Mouse (Mus musculus) liver, postnatal 0 days (tissue): Measurements from ENCODE around the gene Smim27. TPM values are rescaled to one million over a fixed set of nuclear protein-coding genes. Genes with fewer than 3 reads are reported as not detected.

ENCODE experiments used
- ATAC-seq: fragments of 200-750 bp; cut with Nextera tagmentation; 2 replicates; pipeline ENCODE4 v1.8.0; 2017; ENCODE audit warnings: mild to moderate bottlenecking, moderate library complexity
- DNase-seq: peaks from one replicate; pipeline ENCODE4 v3.0.0-alpha.2; 2016
- H3K27ac ChIP-seq: fragments of 300-500 bp; sonication (generic); 2 replicates; pipeline ENCODE4 v1.5.1; 2014; ENCODE audit warnings: antibody characterized with exemption, moderate library complexity, mild to moderate bottlenecking, low read depth
- H3K27me3 ChIP-seq: fragments of 300-500 bp; sonication (generic); 2 replicates; pipeline ENCODE4 v1.6.1; 2014; ENCODE audit warnings: low read length, control low read depth, mixed read lengths; ENCODE audit not compliant: insufficient read depth
- H3K36me3 ChIP-seq: fragments of 300-500 bp; sonication (generic); replicated peaks from 2 replicates; pipeline ENCODE4 v1.6.1; 2014; ENCODE audit warnings: mild to moderate bottlenecking, control low read depth, low read length, moderate library complexity, mixed read lengths; ENCODE audit not compliant: insufficient read depth
- H3K4me1 ChIP-seq: fragments of 300-500 bp; sonication (generic); 2 replicates; pipeline ENCODE4 v1.6.1; 2014; ENCODE audit warnings: antibody characterized with exemption, mild to moderate bottlenecking, control low read depth; ENCODE audit not compliant: insufficient read depth
- H3K4me2 ChIP-seq: fragments of 300-500 bp; sonication (generic); 2 replicates; pipeline ENCODE4 v1.6.1; 2014; ENCODE audit warnings: low read depth, mild to moderate bottlenecking, low read length, moderate library complexity, mixed read lengths
- H3K4me3 ChIP-seq: fragments of 300-500 bp; sonication (generic); 2 replicates; pipeline ENCODE4 v1.5.1; 2014; ENCODE audit warnings: low read depth, low read length
- H3K9ac ChIP-seq: fragments of 300-500 bp; sonication (generic); replicated peaks from 2 replicates; pipeline ENCODE4 v1.6.1; 2014; ENCODE audit warnings: mild to moderate bottlenecking, moderate library complexity
- H3K9me3 ChIP-seq: fragments of 300-500 bp; sonication (generic); 2 replicates; pipeline ENCODE4 v1.6.1; 2016; ENCODE audit warnings: mild to moderate bottlenecking, control low read depth, low read length, mixed read lengths
- CTCF ChIP-seq: sonication (generic); IDR thresholded peaks from 2 replicates; pipeline ENCODE4 v1.5.1; 2016; ENCODE audit warnings: antibody characterized with exemption, low read depth
- EP300 ChIP-seq: IDR thresholded peaks from 2 replicates; pipeline ENCODE4 v1.6.1; 2016; ENCODE audit warnings: antibody characterized with exemption, low read depth, mild to moderate bottlenecking
- WGBS: fragments of 180-500 bp; shearing (Covaris S2); extraction: QIAGEN DNeasy Blood & Tissue Kit; methylation state at CpG from one replicate; pipeline ENCODE4 v1.1.7; 2014; ENCODE audit not compliant: insufficient replicate concordance; 5-methylcytosine and 5-hydroxymethylcytosine counted together
- polyA plus RNA-seq: library from polyadenylated mRNA; unstranded; fragments of >200 nt; fragmentation: Nextera tagmentation; extraction: Ambion mirVana; gene quantifications from 2 replicates; pipeline ENCODE4 v1.2.1, GENCODE M21; 2015

The Smim27 gene
- polyA plus RNA-seq, 1 experiment from 2014 or later, result 35.8 TPM

GRCm38 (mm10) chr4:40239409-40240271, 29.7 kb upstream of the Smim27 start, which contains the start of gene Ddx58:
Gene Ddx58 (minus strand): TSS chr4:40239828.
- H3K4me2 ChIP-seq, result peak within 1 kb of the TSS; percentile 90
- H3K4me3 ChIP-seq, result peak within 1 kb of the TSS; percentile 74
- TF ChIP-seq EP300, result no peak
- no peak for TF ChIP-seq CTCF
- WGBS, result 2% methylated on average over 35 of the region's 35 CpGs
- H3K9ac ChIP-seq, result peak within 1 kb of the TSS; percentile 73
- H3K27ac ChIP-seq, result peak within 1 kb of the TSS; percentile 87
- DNase-seq (peak; percentile 80), ATAC-seq (peak; percentile 79)
- H3K36me3 ChIP-seq, result peaks cover 5% of the 10 kb centered on the region
- no peaks in the 10 kb centered on the region for H3K27me3 ChIP-seq
- H3K9me3 ChIP-seq, result no peaks in the 10 kb centered on the region
- H3K4me1 ChIP-seq, result peaks cover 9% of the 10 kb centered on the region

- Histone ChIP-seq H3K27ac (peak overlapping the region; percentile 87), H3K36me3 (no peaks in the 10 kb centered on the region), H3K4me1 (peaks cover 9% of the 10 kb centered on the region), H3K4me2 (peak overlapping the region; percentile 90), H3K4me3 (peak overlapping the region; percentile 74), H3K27me3 (no peaks in the 10 kb centered on the region), H3K9ac (peak overlapping the region; percentile 73), H3K9me3 (no peaks in the 10 kb centered on the region)
- DNase-seq (no peak), ATAC-seq (peak; percentile 20)
- TF ChIP-seq CTCF (no peak), EP300 (no peak)
- 43% methylated on average over 5 of the region's 5 CpGs for WGBS
Measured at GRCm38 (mm10) chr4:40240272-40240744, 29.1 kb upstream of the Smim27 start.

GRCm38 (mm10) chr4:40241928-40242327, 27.5 kb upstream of the Smim27 start:
- DNase-seq, result no peak
- H3K27me3 ChIP-seq, result no peaks in the 10 kb centered on the region
- peaks cover 7% of the 10 kb centered on the region for H3K4me1 ChIP-seq
- H3K9ac ChIP-seq, result no peak overlapping the region
- no peaks in the 10 kb centered on the region for H3K9me3 ChIP-seq
- no peak overlapping the region for H3K27ac ChIP-seq
- H3K36me3 ChIP-seq, result no peaks in the 10 kb centered on the region
- H3K4me3 ChIP-seq, result no peak overlapping the region
- ATAC-seq, result no peak
- H3K4me2 ChIP-seq, result no peak overlapping the region
- no peak for TF ChIP-seq CTCF
- TF ChIP-seq EP300, result no peak
- WGBS, result 51% methylated on average over 6 of the region's 6 CpGs

GRCm38 (mm10) chr4:40243006-40243405, 26.4 kb upstream of the Smim27 start:
- no peak for DNase-seq
- TF ChIP-seq EP300, result no peak
- TF ChIP-seq CTCF, result no peak

DNA sequence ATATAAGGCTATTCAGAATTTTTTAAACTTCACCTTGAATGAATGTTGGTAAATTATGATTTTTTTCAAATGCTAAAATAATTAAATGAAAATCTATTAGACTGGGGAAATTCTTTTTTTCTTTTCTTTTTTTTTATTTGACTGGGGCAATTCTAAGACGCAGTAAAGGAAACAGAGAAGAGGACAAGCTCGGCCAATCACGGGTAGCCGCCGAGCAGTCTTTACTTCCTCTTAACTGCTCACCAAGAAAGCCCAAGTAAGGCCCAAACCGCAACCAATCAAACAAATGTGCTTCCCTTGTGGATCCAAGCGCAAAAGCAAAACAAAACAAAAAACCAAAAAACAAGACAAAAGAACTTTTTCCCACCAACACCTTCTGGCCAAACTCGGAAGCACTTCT, 25.3 kb upstream of the Smim27 start:
- no peaks in the 10 kb centered on the region for H3K4me1 ChIP-seq
- no peaks in the 10 kb centered on the region for H3K9me3 ChIP-seq
- no peaks in the 10 kb centered on the region for H3K27me3 ChIP-seq
- H3K27ac ChIP-seq, result no peak overlapping the region
- H3K4me3 ChIP-seq, result no peak overlapping the region
- no peak overlapping the region for H3K9ac ChIP-seq
- 29% methylated on average over 8 of the region's 8 CpGs for WGBS
- H3K36me3 ChIP-seq, result no peaks in the 10 kb centered on the region
- H3K4me2 ChIP-seq, result no peak overlapping the region
- ATAC-seq, result no peak
- no peak for DNase-seq
- no peak for TF ChIP-seq EP300
- TF ChIP-seq CTCF, result no peak

More at GRCm38 (mm10) chr4:40243006-40243405, 26.4 kb upstream of the Smim27 start:
- no peaks in the 10 kb centered on the region for H3K36me3 ChIP-seq
- H3K4me2 ChIP-seq, result no peak overlapping the region
- H3K4me3 ChIP-seq, result no peak overlapping the region
- H3K27ac ChIP-seq, result no peak overlapping the region
- peaks cover 3% of the 10 kb centered on the region for H3K4me1 ChIP-seq
- H3K9me3 ChIP-seq, result no peaks in the 10 kb centered on the region
- WGBS, result 87% methylated on average over 4 of the region's 4 CpGs
- no peaks in the 10 kb centered on the region for H3K27me3 ChIP-seq
- H3K9ac ChIP-seq, result no peak overlapping the region
- no peak for ATAC-seq

DNA sequence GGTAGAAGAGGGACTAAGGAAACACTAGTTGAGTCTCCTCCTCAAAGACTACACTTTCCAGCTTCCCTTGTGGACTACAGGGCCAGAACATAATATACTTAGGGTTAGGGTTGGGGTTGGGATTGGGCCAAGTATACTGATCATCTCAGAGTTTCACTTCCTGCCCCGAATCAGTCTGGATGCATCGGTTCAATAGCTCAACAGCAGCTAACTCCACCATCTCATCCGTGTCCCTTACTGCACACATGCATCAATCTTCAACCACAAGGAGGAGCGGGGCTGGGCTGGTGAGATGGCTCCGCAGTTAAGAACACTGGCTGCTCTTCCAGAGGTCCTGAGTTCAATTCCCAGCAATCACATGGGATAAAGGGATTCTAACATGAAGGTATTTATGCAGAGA, 18.4 kb upstream of the Smim27 start:
- H3K9me3 ChIP-seq, result no peaks in the 10 kb centered on the region
- no peaks in the 10 kb centered on the region for H3K4me1 ChIP-seq
- H3K36me3 ChIP-seq, result no peaks in the 10 kb centered on the region
- ATAC-seq (no peak), DNase-seq (no peak)
- H3K4me2 ChIP-seq, result no peak overlapping the region
- H3K4me3 ChIP-seq, result no peak overlapping the region
- TF ChIP-seq EP300 (no peak), CTCF (no peak)
- no peak overlapping the region for H3K27ac ChIP-seq
- H3K27me3 ChIP-seq, result no peaks in the 10 kb centered on the region
- H3K9ac ChIP-seq, result no peak overlapping the region
- 76% methylated on average over 5 of the region's 5 CpGs for WGBS
